In the genomic region with DNA sequence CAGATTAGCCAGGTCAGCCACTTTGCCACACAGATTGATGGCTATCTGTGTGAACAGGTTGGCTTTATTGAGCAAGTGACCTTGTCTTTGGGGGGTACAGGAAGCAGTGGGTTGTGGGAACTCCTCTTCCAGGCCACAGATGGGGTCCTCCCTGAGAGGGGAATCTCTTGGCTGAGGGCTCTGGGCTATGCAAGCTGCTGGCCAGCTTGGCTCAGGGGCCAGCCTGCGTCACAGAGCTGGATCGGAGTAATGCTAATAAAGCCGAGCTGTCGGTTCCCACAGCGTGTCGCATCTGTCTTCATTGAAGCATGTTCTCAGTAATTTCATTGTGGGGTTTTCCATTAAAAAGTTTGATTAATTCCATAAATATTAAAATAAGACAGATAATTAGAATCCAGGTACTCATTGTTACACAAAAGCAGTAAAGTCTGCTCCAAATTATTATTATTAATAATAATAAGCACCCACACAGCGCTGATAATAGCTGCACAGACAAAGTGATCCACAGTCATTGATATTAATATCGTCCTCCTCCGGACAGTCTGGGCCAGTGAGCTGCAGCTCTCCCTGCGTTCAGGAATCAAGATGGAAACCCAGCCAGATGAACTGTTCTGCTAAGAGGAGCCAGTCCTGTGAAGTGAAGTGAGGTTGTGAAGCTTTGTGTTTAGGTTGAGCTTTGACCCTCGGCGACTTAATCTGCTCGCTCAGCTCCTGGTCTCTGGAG, we compare ENCODE assay signal across 13 mouse cellular contexts.
DNase-seq lines count a peak whose midpoint lies in the region; ATAC-seq and TF ChIP-seq lines count a peak whose summit lies in the region.
"Had no signal": no experiment of that assay in that cellular context is flagged by ENCODE, and none has a peak within 500 bp of the region (broad histone marks: within the 10 kb centered on the region; RNA-seq: fewer than 3 reads in every experiment).

No protein-coding gene starts in this region.

- 80% methylated on average over 13 of the region's 13 CpGs for WGBS in neural tube, embryonic 11.5 days
- WGBS in hindbrain, postnatal 0 days = 49% methylated on average over 13 of the region's 13 CpGs

- no peaks in the 10 kb centered on the region for H3K27me3 ChIP-seq in neural tube, embryonic 11.5 days (ENCODE audit: control insufficient read depth, insufficient read depth, low read length)
- no peaks in the 10 kb centered on the region for H3K27me3 ChIP-seq in hindbrain, postnatal 0 days (ENCODE audit: insufficient read depth, low read length)

- H3K9ac ChIP-seq in neural tube, embryonic 11.5 days (ENCODE audit: low read length) = peak overlapping the region; percentile 32; the same call in 1 of the 2 replicates
- H3K9ac ChIP-seq in hindbrain, postnatal 0 days (replicated peaks; ENCODE audit: low read length) = no peak overlapping the region

- no peak overlapping the region for H3K27ac ChIP-seq in neural tube, embryonic 11.5 days (ENCODE audit: low read depth, low read length)
- H3K27ac ChIP-seq in hindbrain, postnatal 0 days = no peak overlapping the region
- H3K27ac ChIP-seq: heart, adult 2 months had no signal

- no peak for TF ChIP-seq CTCF in hindbrain, postnatal 0 days (IDR thresholded peaks at IDR 0.05; ENCODE audit: low read depth)

- no peaks in the 10 kb centered on the region for H3K9me3 ChIP-seq in neural tube, embryonic 11.5 days (ENCODE audit: control insufficient read depth, low read length)
- H3K9me3 ChIP-seq in hindbrain, postnatal 0 days (ENCODE audit: low read length) = no peaks in the 10 kb centered on the region

- no peak overlapping the region for H3K4me3 ChIP-seq in neural tube, embryonic 11.5 days (ENCODE audit: low read depth, low read length)
- no peak overlapping the region for H3K4me3 ChIP-seq in hindbrain, postnatal 0 days (ENCODE audit: low read length)
- H3K4me3 ChIP-seq: heart, adult 2 months had no signal

- peak; percentile 70 for ATAC-seq in neural tube, embryonic 11.5 days (ENCODE audit: insufficient read depth, low FRiP score, low TSS enrichment)
- ATAC-seq in hindbrain, postnatal 0 days = peak; percentile 88

- H3K4me1 ChIP-seq in neural tube, embryonic 11.5 days (ENCODE audit: control insufficient read depth, insufficient read depth, low read length) = peaks cover 4% of the 10 kb centered on the region; the same call in 1 of the 2 replicates
- H3K4me1 ChIP-seq in hindbrain, postnatal 0 days (ENCODE audit: insufficient read depth, low read length) = no peaks in the 10 kb centered on the region

- peak; percentile 17 to 18 for DNase-seq in cerebellum, postnatal 36 days
- no peak for DNase-seq in cerebellum, adult 9-11 months
- peak; percentile 49 for DNase-seq in neural tube, embryonic 11.5 days (ENCODE audit: low spot score)
- DNase-seq in neural tube, embryonic 10.5 days (ENCODE audit: extremely low spot score, low spot score) = no peak
- peak; percentile 83 for DNase-seq in hindbrain, postnatal 0 days (ENCODE audit: low spot score)
- DNase-seq in retina, embryonic 14.5 days (ENCODE audit: low spot score) = peak; percentile 57
- DNase-seq in spleen, postnatal 14 days (ENCODE audit: low spot score in 2 of 2) = no peak
- DNase-seq in natural killer cell, adult 2 months (ENCODE audit: low spot score in 2 of 2) = no peak
- DNase-seq: heart, postnatal 4 days; layer of hippocampus, postnatal 36 days; thymus, postnatal 25 days had no signal

- H3K36me3 ChIP-seq in neural tube, embryonic 11.5 days (ENCODE audit: control insufficient read depth, insufficient read depth, low read length) = no peaks in the 10 kb centered on the region
- H3K36me3 ChIP-seq in hindbrain, postnatal 0 days (ENCODE audit: insufficient read depth, low read length) = no peaks in the 10 kb centered on the region

- H3K4me2 ChIP-seq in neural tube, embryonic 11.5 days (ENCODE audit: low read depth) = 0 out of 2 replicates have a peak overlapping the region, but pooled peaks have one; percentile 2
- peak overlapping the region; percentile 13; the same call in 1 of the 2 replicates for H3K4me2 ChIP-seq in hindbrain, postnatal 0 days (ENCODE audit: low read depth, low read length)
- H3K4me2 ChIP-seq: liver, embryonic 11.5 days had no signal

Comparison
In these comparisons a context has a peak if more than half of its experiments do, and no peak if none do; other contexts are left out.
1. DNase-seq: peak in cerebellum, postnatal 36 days (2 of 2), neural tube, embryonic 11.5 days (single experiment), hindbrain, postnatal 0 days (single experiment) and retina, embryonic 14.5 days (single experiment); none in cerebellum, adult 9-11 months (single experiment), neural tube, embryonic 10.5 days (single experiment), spleen, postnatal 14 days (0 of 2) and natural killer cell, adult 2 months (0 of 2).